Mouse (Mus musculus) stomach, embryonic 14.5 days (tissue): ENCODE results near the gene Slc20a1. TPM values are rescaled to one million over a fixed set of nuclear protein-coding genes. Genes with fewer than 3 reads are reported as not detected.

Source experiments
- ATAC-seq: fragments of 200-750 bp; cut with Nextera tagmentation; 2 replicates; pipeline ENCODE4 v1.8.0; 2017; ENCODE audit warnings: low read depth, moderate TSS enrichment; ENCODE audit not compliant: insufficient number of reproducible peaks, insufficient read depth, low FRiP score
- H3K27ac ChIP-seq: fragments of 300-500 bp; sonication (generic); 2 replicates; pipeline ENCODE4 v1.5.1; 2014; ENCODE audit warnings: mild to moderate bottlenecking, low read length, moderate library complexity, mixed read lengths
- H3K27me3 ChIP-seq: fragments of 300-500 bp; sonication (generic); 2 replicates; pipeline ENCODE4 v1.6.1; 2014; ENCODE audit warnings: low read length, control low read depth, mixed read lengths; ENCODE audit not compliant: control insufficient read depth, insufficient read depth
- H3K36me3 ChIP-seq: fragments of 300-500 bp; sonication (generic); 2 replicates; pipeline ENCODE4 v1.6.1; 2014; ENCODE audit warnings: mild to moderate bottlenecking, control low read depth, low read length, moderate library complexity, mixed read lengths; ENCODE audit not compliant: control insufficient read depth, insufficient read depth
- H3K4me1 ChIP-seq: fragments of 300-500 bp; sonication (generic); 2 replicates; pipeline ENCODE4 v1.6.1; 2014; ENCODE audit warnings: low read length, control low read depth, mixed read lengths; ENCODE audit not compliant: control insufficient read depth, insufficient read depth
- H3K4me2 ChIP-seq: fragments of 300-500 bp; sonication (generic); replicated peaks from 2 replicates; pipeline ENCODE4 v1.6.1; 2014; ENCODE audit warnings: low read depth, low read length, control low read depth
- H3K4me3 ChIP-seq: fragments of 300-500 bp; sonication (generic); 2 replicates; pipeline ENCODE4 v1.5.1; 2014; ENCODE audit warnings: low read depth, low read length, control low read depth
- H3K9ac ChIP-seq: fragments of 300-500 bp; sonication (generic); replicated peaks from 2 replicates; pipeline ENCODE4 v1.6.1; 2014; ENCODE audit warnings: low read depth, mild to moderate bottlenecking, control low read depth, low read length, moderate library complexity, mixed read lengths
- H3K9me3 ChIP-seq: fragments of 300-500 bp; sonication (generic); 2 replicates; pipeline ENCODE4 v1.6.1; 2016; ENCODE audit warnings: low read depth, low read length, control low read depth; ENCODE audit not compliant: control insufficient read depth
- whole genome bisulfite sequencing: fragments of 180-500 bp; shearing (Covaris S2); extraction: QIAGEN DNeasy Blood & Tissue Kit; methylation state at CpG from one replicate; pipeline ENCODE4 v1.1.7; 2014; 5-methylcytosine and 5-hydroxymethylcytosine counted together
- polyA plus RNA-seq: library from polyadenylated mRNA; unstranded; fragments of >200 nt; fragmentation: Nextera tagmentation; extraction: Ambion mirVana; gene quantifications from 2 replicates; pipeline ENCODE4 v1.2.1, GENCODE M21; 2014

The Slc20a1 gene
- polyA plus RNA-seq = 34.4 and 35.6 TPM in 2 replicates

- H3K4me2 ChIP-seq = peak within 1 kb of the TSS; percentile 86
- H3K36me3 ChIP-seq = peaks cover 23% of the 10 kb centered on the region
- peak within 1 kb of the TSS; percentile 89 for H3K27ac ChIP-seq
- H3K4me1 ChIP-seq = peaks cover 11% of the 10 kb centered on the region; the same call in 1 of the 2 replicates
- H3K4me3 ChIP-seq = peak within 1 kb of the TSS; percentile 89
- H3K27me3 ChIP-seq = no peaks in the 10 kb centered on the region
- WGBS = under 1% methylated on average over 86 of the region's 96 CpGs
- peak within 1 kb of the TSS; percentile 86 for H3K9ac ChIP-seq
- no peaks in the 10 kb centered on the region for H3K9me3 ChIP-seq
- peak; percentile 99 for ATAC-seq
Measured at GRCm38 (mm10) chr2:129198436-129199327, at the start of gene Slc20a1. TSS of gene Slc20a1 (plus strand) at chr2:129198764.

GRCm38 (mm10) chr2:129148836-129149235 is 49.7 kb upstream of the Slc20a1 start:
- H3K4me1 ChIP-seq = no peaks in the 10 kb centered on the region
- WGBS = 66% methylated on average over 2 of the region's 2 CpGs
- ATAC-seq = no peak

GRCm38 (mm10) chr2:129150386-129150785 is 48.2 kb upstream of the Slc20a1 start:
- WGBS = 81% methylated on average over 5 of the region's 5 CpGs
- ATAC-seq = no peak
- no peaks in the 10 kb centered on the region for H3K36me3 ChIP-seq

More at GRCm38 (mm10) chr2:129148836-129149235, 49.7 kb upstream of the Slc20a1 start:
- H3K4me3 ChIP-seq = no peak overlapping the region
- no peaks in the 10 kb centered on the region for H3K36me3 ChIP-seq
- H3K9me3 ChIP-seq = no peaks in the 10 kb centered on the region
- no peaks in the 10 kb centered on the region for H3K27me3 ChIP-seq
- H3K9ac ChIP-seq = no peak overlapping the region
- no peak overlapping the region for H3K4me2 ChIP-seq
- no peak overlapping the region for H3K27ac ChIP-seq

GRCm38 (mm10) chr2:129151111-129151510 is 47.5 kb upstream of the Slc20a1 start:
- 70% methylated on average over 9 of the region's 9 CpGs for WGBS
- no peak overlapping the region for H3K4me2 ChIP-seq
- H3K9me3 ChIP-seq = no peaks in the 10 kb centered on the region
- H3K27ac ChIP-seq = no peak overlapping the region
- ATAC-seq = no peak
- H3K27me3 ChIP-seq = no peaks in the 10 kb centered on the region
- no peak overlapping the region for H3K4me3 ChIP-seq
- H3K4me1 ChIP-seq = no peaks in the 10 kb centered on the region
- H3K36me3 ChIP-seq = no peaks in the 10 kb centered on the region
- no peak overlapping the region for H3K9ac ChIP-seq

More at GRCm38 (mm10) chr2:129150386-129150785, 48.2 kb upstream of the Slc20a1 start:
- Histone ChIP-seq H3K4me1 (no peaks in the 10 kb centered on the region), H3K27ac (no peak overlapping the region), H3K4me3 (no peak overlapping the region), H3K9ac (no peak overlapping the region), H3K4me2 (no peak overlapping the region), H3K27me3 (no peaks in the 10 kb centered on the region), H3K9me3 (no peaks in the 10 kb centered on the region)

GRCm38 (mm10) chr2:129152751-129153150 is 45.8 kb upstream of the Slc20a1 start:
- no peak overlapping the region for H3K9ac ChIP-seq
- no peaks in the 10 kb centered on the region for H3K27me3 ChIP-seq
- no peak overlapping the region for H3K27ac ChIP-seq
- no peaks in the 10 kb centered on the region for H3K36me3 ChIP-seq
- 43% methylated on average over 1 of the region's 1 CpGs for WGBS
- H3K4me3 ChIP-seq = no peak overlapping the region
- no peaks in the 10 kb centered on the region for H3K4me1 ChIP-seq
- no peaks in the 10 kb centered on the region for H3K9me3 ChIP-seq
- H3K4me2 ChIP-seq = no peak overlapping the region
- no peak for ATAC-seq

- H3K4me3 ChIP-seq = no peak overlapping the region
- H3K9ac ChIP-seq = no peak overlapping the region
- no peaks in the 10 kb centered on the region for H3K9me3 ChIP-seq
- WGBS = 72% methylated on average over 5 of the region's 5 CpGs
- ATAC-seq = no peak
- H3K4me1 ChIP-seq = no peaks in the 10 kb centered on the region
- H3K4me2 ChIP-seq = no peak overlapping the region
- no peaks in the 10 kb centered on the region for H3K27me3 ChIP-seq
- H3K36me3 ChIP-seq = no peaks in the 10 kb centered on the region
- no peak overlapping the region for H3K27ac ChIP-seq
Measured at GRCm38 (mm10) chr2:129164815-129165214, 33.7 kb upstream of the Slc20a1 start.

GRCm38 (mm10) chr2:129166466-129167463 is 31.8 kb upstream of the Slc20a1 start:
- H3K4me2 ChIP-seq = no peak overlapping the region
- no peak overlapping the region for H3K9ac ChIP-seq
- no peaks in the 10 kb centered on the region for H3K27me3 ChIP-seq
- 69% methylated on average over 10 of the region's 10 CpGs for WGBS
- H3K36me3 ChIP-seq = no peaks in the 10 kb centered on the region
- no peak overlapping the region for H3K27ac ChIP-seq
- H3K9me3 ChIP-seq = no peaks in the 10 kb centered on the region
- H3K4me3 ChIP-seq = no peak overlapping the region
- no peak for ATAC-seq
- no peaks in the 10 kb centered on the region for H3K4me1 ChIP-seq

GRCm38 (mm10) chr2:129173386-129173785 is 25.2 kb upstream of the Slc20a1 start:
- Histone ChIP-seq H3K4me1 (no peaks in the 10 kb centered on the region), H3K9ac (no peak overlapping the region), H3K4me3 (no peak overlapping the region), H3K36me3 (no peaks in the 10 kb centered on the region), H3K27me3 (no peaks in the 10 kb centered on the region), H3K9me3 (no peaks in the 10 kb centered on the region), H3K27ac (no peak overlapping the region), H3K4me2 (no peak overlapping the region)
- no peak for ATAC-seq
- 45% methylated on average over 10 of the region's 10 CpGs for WGBS
